Mouse (Mus musculus) liver, embryonic 14.5 days (tissue): Measurements from ENCODE around the gene Slc38a6. TPM values are rescaled to one million over a fixed set of nuclear protein-coding genes. Genes with fewer than 3 reads are reported as not detected.

Experiments
- ATAC-seq: fragments of 200-750 bp; cut with Nextera tagmentation; 2 replicates; pipeline ENCODE4 v1.8.0; 2017; ENCODE audit warnings: moderate number of reproducible peaks, mild to moderate bottlenecking, moderate library complexity; ENCODE audit not compliant: insufficient read depth
- DNase-seq, 3 experiments: peaks; one replicate each; pipeline ENCODE4 v3.0.0-alpha.2; 2012 to 2013; ENCODE audit warnings: low read depth in 3 of 3, low spot score in 3 of 3
- H3K27ac ChIP-seq: fragments of 300-500 bp; sonication (generic); 2 replicates; pipeline ENCODE4 v1.5.1; 2014; ENCODE audit warnings: moderate library complexity, mild to moderate bottlenecking, control low read depth, inconsistent platforms
- H3K27me3 ChIP-seq: fragments of 300-500 bp; sonication (generic); 2 replicates; pipeline ENCODE4 v1.6.1; 2014; ENCODE audit warnings: mild to moderate bottlenecking, low read length, moderate library complexity; ENCODE audit not compliant: control insufficient read depth, insufficient read depth
- H3K36me3 ChIP-seq: fragments of 300-500 bp; sonication (generic); replicated peaks from 2 replicates; pipeline ENCODE4 v1.6.1; 2014; ENCODE audit warnings: low read depth; ENCODE audit not compliant: control insufficient read depth, insufficient read depth
- H3K4me1 ChIP-seq, 2 experiments: fragments of 200-500 bp in 1 of 2; fragments of 300-500 bp in 1 of 2; sonication (generic) in 1 of 2; replicated peaks; 2 replicates each; pipeline ENCODE4 v1.6.1; 2012 to 2014; ENCODE audit warnings: antibody characterized with exemption in 1 of 2, inconsistent platforms in 1 of 2, low read length in 1 of 2; ENCODE audit not compliant: control insufficient read depth in 2 of 2, insufficient read depth in 2 of 2
- H3K4me2 ChIP-seq: fragments of 300-500 bp; sonication (generic); 2 replicates; pipeline ENCODE4 v1.6.1; 2014; ENCODE audit warnings: low read depth, mild to moderate bottlenecking, control low read depth, moderate library complexity
- H3K4me3 ChIP-seq, 2 experiments: fragments of 200-500 bp in 1 of 2; fragments of 300-500 bp in 1 of 2; sonication (generic) in 1 of 2; 2 replicates each; pipeline ENCODE4 v1.5.1; 2012 to 2014; ENCODE audit warnings: low read depth in 2 of 2, low read length in 2 of 2, mild to moderate bottlenecking in 2 of 2, control low read depth in 1 of 2, inconsistent platforms in 1 of 2, moderate library complexity in 1 of 2; ENCODE audit not compliant: insufficient read depth in 1 of 2
- H3K9ac ChIP-seq: fragments of 300-500 bp; sonication (generic); replicated peaks from 2 replicates; pipeline ENCODE4 v1.6.1; 2014; ENCODE audit warnings: mild to moderate bottlenecking, control low read depth, moderate library complexity
- H3K9me3 ChIP-seq: fragments of 300-500 bp; sonication (generic); 2 replicates; pipeline ENCODE4 v1.6.1; 2016; ENCODE audit warnings: low read length, mixed read lengths; ENCODE audit not compliant: control insufficient read depth
- CTCF ChIP-seq: IDR thresholded peaks from 2 replicates; pipeline ENCODE4 v1.5.1; 2016; ENCODE audit warnings: antibody characterized with exemption, low read depth, control low read depth
- EP300 ChIP-seq: IDR thresholded peaks from 2 replicates; pipeline ENCODE4 v1.6.1; 2016; ENCODE audit warnings: antibody characterized with exemption, low read depth
- WGBS: fragments of 180-500 bp; shearing (Covaris S2); extraction: QIAGEN DNeasy Blood & Tissue Kit; methylation state at CpG from one replicate; pipeline ENCODE4 v1.1.7; 2014; ENCODE audit not compliant: insufficient replicate concordance; 5-methylcytosine and 5-hydroxymethylcytosine counted together
- polyA plus RNA-seq, 2 experiments: library from polyadenylated mRNA; depleted of rRNA in 1 of 2; stranded (reverse) in 1 of 2; unstranded in 1 of 2; fragments of >200 nt; fragmentation: Nextera tagmentation in 1 of 2; extraction: Ambion mirVana in 1 of 2; gene quantifications; 2 replicates each; pipeline versions ENCODE4 v1.2.1 to v1.2.3; 2012 to 2014

Slc38a6 gene
- polyA plus RNA-seq, 2 experiments: 2.1 to 2.4 TPM

- no peak for DNase-seq
- Histone ChIP-seq H3K4me1 (no peaks in the 10 kb centered on the region), H3K4me3 (no peak overlapping the region), H3K27ac (no peak overlapping the region), H3K9me3 (no peaks in the 10 kb centered on the region), H3K9ac (no peak overlapping the region), H3K27me3 (no peaks in the 10 kb centered on the region), H3K4me2 (no peak overlapping the region), H3K36me3 (no peaks in the 10 kb centered on the region)
- TF ChIP-seq EP300: no peak
- TF ChIP-seq CTCF: no peak
- 66% methylated on average over 1 of the region's 1 CpGs for WGBS
- ATAC-seq: no peak
Observed at GRCm38 (mm10) chr12:73260339-73260738, 26.2 kb upstream of the Slc38a6 start.

GRCm38 (mm10) chr12:73265381-73265978 lies 21.1 kb upstream of the Slc38a6 start:
- no peaks in the 10 kb centered on the region for H3K4me1 ChIP-seq

GRCm38 (mm10) chr12:73266597-73266996 lies 20.0 kb upstream of the Slc38a6 start:
- DNase-seq (no peak), ATAC-seq (no peak)
- Histone ChIP-seq H3K9me3 (no peaks in the 10 kb centered on the region), H3K4me2 (no peak overlapping the region), H3K27ac (no peak overlapping the region), H3K9ac (no peak overlapping the region), H3K27me3 (no peaks in the 10 kb centered on the region), H3K4me1 (no peaks in the 10 kb centered on the region), H3K36me3 (no peaks in the 10 kb centered on the region), H3K4me3 (no peak overlapping the region)
- WGBS: 54% methylated on average over 1 of the region's 1 CpGs
- TF ChIP-seq CTCF (no peak), EP300 (no peak)

More at GRCm38 (mm10) chr12:73265381-73265978, 21.1 kb upstream of the Slc38a6 start:
- no peak for TF ChIP-seq CTCF
- no peak for TF ChIP-seq EP300
- Histone ChIP-seq H3K9ac (no peak overlapping the region), H3K4me3 (no peak overlapping the region), H3K27me3 (no peaks in the 10 kb centered on the region), H3K36me3 (no peaks in the 10 kb centered on the region), H3K9me3 (no peaks in the 10 kb centered on the region), H3K27ac (no peak overlapping the region), H3K4me2 (no peak overlapping the region)
- no peak for ATAC-seq
- 70% methylated on average over 3 of the region's 3 CpGs for WGBS
- DNase-seq: no peak

- H3K36me3 ChIP-seq: no peaks in the 10 kb centered on the region
- 65% methylated on average over 1 of the region's 1 CpGs for WGBS
- TF ChIP-seq CTCF (no peak), EP300 (no peak)
- ATAC-seq (no peak), DNase-seq (no peak)
- no peak overlapping the region for H3K9ac ChIP-seq
- no peaks in the 10 kb centered on the region for H3K9me3 ChIP-seq
- H3K27ac ChIP-seq: no peak overlapping the region
- H3K27me3 ChIP-seq: no peaks in the 10 kb centered on the region
- H3K4me3 ChIP-seq: no peak overlapping the region
- H3K4me1 ChIP-seq: no peaks in the 10 kb centered on the region
- no peak overlapping the region for H3K4me2 ChIP-seq
Observed at GRCm38 (mm10) chr12:73268497-73268896, 18.1 kb upstream of the Slc38a6 start.

DNA sequence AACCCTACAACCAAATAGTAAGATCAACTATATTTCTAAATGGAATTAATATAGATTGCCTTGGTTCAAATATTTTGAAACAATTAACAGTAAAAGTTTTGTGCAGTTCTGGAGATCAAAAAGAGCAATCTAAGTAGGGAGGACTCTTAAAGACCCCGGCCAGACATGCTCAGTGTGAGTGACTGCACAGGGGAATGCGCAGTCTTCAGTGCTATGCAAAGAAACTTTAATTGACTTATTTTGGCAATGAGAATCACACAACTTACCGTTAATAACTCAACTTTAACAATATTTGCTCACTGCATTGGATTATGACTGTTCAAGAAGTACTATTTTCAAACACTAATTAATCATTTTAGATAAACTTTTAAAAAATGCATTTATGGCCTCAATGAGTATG lies 17.0 kb upstream of the Slc38a6 start:
- Histone ChIP-seq H3K4me3 (no peak overlapping the region), H3K27me3 (no peaks in the 10 kb centered on the region), H3K36me3 (no peaks in the 10 kb centered on the region), H3K9me3 (no peaks in the 10 kb centered on the region), H3K9ac (no peak overlapping the region), H3K4me2 (no peak overlapping the region), H3K27ac (no peak overlapping the region), H3K4me1 (no peaks in the 10 kb centered on the region)
- DNase-seq: no peak
- TF ChIP-seq EP300: no peak
- TF ChIP-seq CTCF: no peak
- 82% methylated on average over 3 of the region's 3 CpGs for WGBS
- no peak for ATAC-seq
